Mouse (Mus musculus): ENCODE results near the gene 2310057N15Rik. TPM values are rescaled to one million over a fixed set of nuclear protein-coding genes. Genes with fewer than 3 reads are reported as not detected.

Gene 2310057N15Rik
- not detected in 2 replicates for polyA plus RNA-seq (2015; fragmentation: Nextera tagmentation; extraction: Ambion mirVana)

DNA sequence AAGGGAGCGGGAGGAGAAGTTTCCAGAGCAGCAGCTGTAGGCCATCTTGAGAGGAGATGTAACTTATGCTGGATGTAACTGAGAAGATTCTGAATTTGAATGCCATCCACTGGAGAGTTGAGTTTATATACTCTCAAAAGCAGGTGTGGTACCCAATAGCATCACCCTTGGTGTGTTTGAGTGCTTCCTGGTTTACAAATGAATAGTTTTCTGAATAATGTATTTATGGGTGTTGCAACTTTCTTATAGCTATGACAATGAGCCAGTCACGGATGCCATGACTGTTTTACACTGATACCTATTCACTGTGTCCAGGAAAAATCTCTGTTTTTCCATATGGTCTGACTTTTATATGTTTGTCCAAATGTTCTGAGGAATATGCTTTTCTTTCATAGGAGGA, at the start of gene 2310057N15Rik:
Gene 2310057N15Rik, minus strand, starts transcription at position 101 of the 400 bp plus-strand sequence.

DNA sequence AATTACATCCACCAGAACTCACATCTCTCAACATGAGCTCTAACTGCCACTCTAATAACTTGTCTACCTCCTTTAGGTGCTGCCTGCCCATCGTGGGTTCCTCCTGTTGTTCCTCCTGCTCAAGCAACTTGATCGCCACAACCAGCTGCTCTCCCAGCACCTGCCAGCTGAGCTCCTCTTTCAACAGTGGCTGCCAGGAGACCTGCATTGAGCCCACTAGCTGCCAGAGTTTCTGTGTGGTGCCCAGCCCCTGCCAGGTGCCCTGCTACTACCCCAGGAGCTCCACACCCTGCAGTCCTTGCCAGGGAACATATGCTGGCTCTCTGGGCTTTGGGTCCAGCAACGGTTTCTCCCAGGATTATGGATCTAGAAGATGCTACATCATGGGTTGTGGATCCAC, 46.1 kb upstream of the 2310057N15Rik start, which contains the start of gene Krtap15:
Gene Krtap15, plus strand, starts transcription at position 150 of the 400 bp plus-strand sequence.

DNA sequence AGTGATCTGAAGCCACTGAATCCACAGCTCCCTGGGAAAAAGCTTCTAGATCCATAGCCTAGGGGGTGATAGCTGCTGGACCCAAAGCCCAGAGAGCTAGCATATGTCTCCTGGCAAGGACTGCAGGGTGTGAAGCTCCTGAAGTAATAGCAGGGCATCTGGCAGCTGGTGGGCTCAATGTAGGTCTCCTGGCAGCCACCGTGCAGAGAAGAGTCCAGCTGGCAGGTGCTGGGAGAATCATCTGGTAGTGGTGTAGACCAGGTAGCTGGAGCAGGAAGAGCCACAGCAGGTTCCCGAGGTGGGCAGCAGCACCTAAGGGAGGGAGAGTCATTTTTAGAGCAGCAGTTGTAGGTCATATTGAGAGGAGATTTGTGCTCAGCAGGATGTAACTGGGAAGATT, 37.8 kb upstream of the 2310057N15Rik start, which contains the start of gene Gm20741:
Gene Gm20741, minus strand, starts transcription at position 394 of the 400 bp plus-strand sequence.

DNA sequence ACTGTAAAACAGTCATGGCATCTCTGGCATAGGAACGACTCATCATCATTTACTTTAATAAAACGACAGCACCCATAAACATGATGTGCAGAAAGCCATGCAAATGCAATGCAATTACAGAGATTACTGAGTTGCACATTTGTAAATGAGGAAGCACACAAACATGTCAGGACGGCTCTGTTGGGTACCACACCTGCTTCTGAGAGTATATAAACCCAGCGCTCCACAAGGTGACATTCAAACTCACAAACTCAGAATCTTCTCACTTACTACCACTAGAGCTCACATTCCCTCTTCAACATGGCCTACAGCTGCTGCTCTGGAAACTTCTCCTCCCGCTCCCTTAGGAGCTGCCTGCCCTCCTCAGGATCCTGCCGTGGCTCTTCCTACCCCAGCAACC, 3.6 kb upstream of the 2310057N15Rik start, which contains the start of gene Gm5965:
Gene Gm5965, plus strand, starts transcription at position 301 of the 400 bp plus-strand sequence.

DNA sequence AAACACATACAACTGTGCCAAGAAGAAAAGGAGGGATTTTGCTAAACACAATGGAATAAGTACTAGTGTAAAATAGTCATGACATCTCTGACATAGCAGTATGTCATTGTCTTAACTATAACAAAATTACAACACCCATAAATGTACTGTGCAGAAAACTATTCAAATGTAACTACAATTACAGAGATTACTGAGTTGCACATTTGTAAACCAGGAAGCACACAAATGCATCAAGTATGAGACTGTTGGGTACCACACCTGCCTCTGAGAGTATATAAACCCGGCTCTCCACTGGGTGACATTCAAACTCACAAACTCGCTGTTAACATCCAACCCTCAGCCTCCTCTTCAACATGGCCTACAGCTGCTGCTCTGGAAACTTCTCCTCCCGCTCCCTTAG, 15.5 kb downstream of the 2310057N15Rik start, which contains the start of gene 2310034C09Rik:
Gene 2310034C09Rik, plus strand, starts transcription at position 301 of the 400 bp plus-strand sequence.

DNA sequence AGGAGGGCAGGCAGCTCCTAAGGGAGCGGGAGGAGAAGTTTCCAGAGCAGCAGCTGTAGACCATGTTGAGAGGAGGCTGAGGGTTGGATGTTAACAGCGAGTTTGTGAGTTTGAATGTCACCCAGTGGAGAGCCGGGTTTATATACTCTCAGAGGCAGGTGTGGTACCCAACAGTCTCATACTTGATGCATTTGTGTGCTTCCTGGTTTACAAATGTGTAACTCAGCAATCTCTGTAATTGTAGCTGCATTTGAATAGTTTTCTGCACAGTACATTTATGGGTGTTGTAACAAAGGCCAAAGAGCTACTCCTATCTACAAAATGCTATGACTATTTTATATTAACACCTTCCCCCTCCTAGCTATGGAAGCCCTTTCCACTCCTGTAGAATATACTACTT, 22.5 kb downstream of the 2310057N15Rik start, which contains the start of gene Krtap13:
Gene Krtap13, minus strand, starts transcription at position 101 of the 400 bp plus-strand sequence.

DNA sequence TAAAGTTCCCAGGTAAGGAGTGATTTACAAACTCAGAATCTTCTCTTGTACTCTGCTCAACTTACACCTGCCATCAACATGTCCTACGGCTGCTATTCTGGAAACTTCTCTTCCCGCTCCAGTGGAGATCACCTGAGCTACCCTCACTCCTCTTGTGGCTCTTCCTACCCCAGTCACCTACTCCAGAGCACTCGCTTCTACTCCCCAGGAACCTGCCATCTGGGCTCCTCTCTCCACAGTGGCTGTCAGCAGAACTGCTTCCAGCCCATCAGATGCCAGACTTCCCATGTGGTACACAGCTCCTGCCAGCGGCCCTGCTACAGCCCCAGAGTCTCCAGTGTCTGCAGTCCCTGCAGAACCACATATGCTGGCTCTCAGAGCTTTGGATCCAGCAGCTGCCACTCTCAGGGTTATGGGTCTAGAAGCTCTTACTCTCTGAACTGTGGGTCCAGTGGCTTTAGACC, 45.2 kb downstream of the 2310057N15Rik start, which contains the start of gene Krtap13-1:
Gene Krtap13-1, plus strand, starts transcription at position 51 of the 464 bp plus-strand sequence.

Other genes with a start within 250 kb of the 2310057N15Rik start
- 0.07 and 0.08 TPM in 2 replicates for gene Cldn8, start 211.0 kb downstream of the 2310057N15Rik start, polyA plus RNA-seq (2015; fragmentation: Nextera tagmentation; extraction: Ambion mirVana)
- not detected in 2 replicates for gene Krtap24-1, start 161.9 kb downstream of the 2310057N15Rik start, polyA plus RNA-seq (2015; fragmentation: Nextera tagmentation; extraction: Ambion mirVana)
- gene 2310079G19Rik, start 146.5 kb downstream of the 2310057N15Rik start, polyA plus RNA-seq (2015; fragmentation: Nextera tagmentation; extraction: Ambion mirVana), result not detected in 2 replicates
- gene Krtap26-1, start 126.4 kb downstream of the 2310057N15Rik start, polyA plus RNA-seq (2015; fragmentation: Nextera tagmentation; extraction: Ambion mirVana), result not detected in 2 replicates
- gene Krtap27-1, start 102.5 kb downstream of the 2310057N15Rik start, polyA plus RNA-seq (2015; fragmentation: Nextera tagmentation; extraction: Ambion mirVana), result not detected in 2 replicates
- gene 2310061N02Rik, start 66.2 kb downstream of the 2310057N15Rik start, polyA plus RNA-seq (2015; fragmentation: Nextera tagmentation; extraction: Ambion mirVana), result 0.17 TPM in 1 of 2 replicates, not detected in the other
- gene Krtap13-1, start 45.3 kb downstream of the 2310057N15Rik start, polyA plus RNA-seq (2015; fragmentation: Nextera tagmentation; extraction: Ambion mirVana), result not detected in 2 replicates
- gene Krtap13, start 22.6 kb downstream of the 2310057N15Rik start, polyA plus RNA-seq (2015; fragmentation: Nextera tagmentation; extraction: Ambion mirVana), result not detected in 2 replicates
- gene 2310034C09Rik, start 15.4 kb downstream of the 2310057N15Rik start, polyA plus RNA-seq (2015; fragmentation: Nextera tagmentation; extraction: Ambion mirVana), result not detected in 2 replicates
- gene Gm5965, start 3.7 kb upstream of the 2310057N15Rik start, polyA plus RNA-seq (2015; fragmentation: Nextera tagmentation; extraction: Ambion mirVana), result not detected in 2 replicates
- not detected in 2 replicates for gene Gm20741, start 38.0 kb upstream of the 2310057N15Rik start, polyA plus RNA-seq (2015; fragmentation: Nextera tagmentation; extraction: Ambion mirVana)
- gene Krtap15, start 46.0 kb upstream of the 2310057N15Rik start, polyA plus RNA-seq (2015; fragmentation: Nextera tagmentation; extraction: Ambion mirVana), result not detected in 2 replicates
- not detected in 2 replicates for gene Krtap14, start 51.9 kb upstream of the 2310057N15Rik start, polyA plus RNA-seq (2015; fragmentation: Nextera tagmentation; extraction: Ambion mirVana)
- gene Krtap19-1, start 95.2 kb upstream of the 2310057N15Rik start, polyA plus RNA-seq (2015; fragmentation: Nextera tagmentation; extraction: Ambion mirVana), result not detected in 2 replicates
- gene Krtap19-2, start 100.1 kb upstream of the 2310057N15Rik start, polyA plus RNA-seq (2015; fragmentation: Nextera tagmentation; extraction: Ambion mirVana), result not detected in 2 replicates
- gene Krtap19-3, start 103.8 kb upstream of the 2310057N15Rik start, polyA plus RNA-seq (2015; fragmentation: Nextera tagmentation; extraction: Ambion mirVana), result not detected in 2 replicates
- not detected in 2 replicates for gene Krtap19-4, start 110.9 kb upstream of the 2310057N15Rik start, polyA plus RNA-seq (2015; fragmentation: Nextera tagmentation; extraction: Ambion mirVana)
- gene Krtap19-5, start 122.3 kb upstream of the 2310057N15Rik start, polyA plus RNA-seq (2015; fragmentation: Nextera tagmentation; extraction: Ambion mirVana), result not detected in 2 replicates
- gene Krtap19-9b, start 158.1 kb upstream of the 2310057N15Rik start, polyA plus RNA-seq (2015; fragmentation: Nextera tagmentation; extraction: Ambion mirVana), result not detected in 2 replicates
- not detected in 2 replicates for gene Krtap16-3, start 188.7 kb upstream of the 2310057N15Rik start, polyA plus RNA-seq (2015; fragmentation: Nextera tagmentation; extraction: Ambion mirVana)
- not detected in 2 replicates for gene Krtap22-2, start 236.6 kb upstream of the 2310057N15Rik start, polyA plus RNA-seq (2015; fragmentation: Nextera tagmentation; extraction: Ambion mirVana)
- not detected in 2 replicates for gene Gm10229, start 241.1 kb upstream of the 2310057N15Rik start, polyA plus RNA-seq (2015; fragmentation: Nextera tagmentation; extraction: Ambion mirVana)